Mouse (Mus musculus) lung, adult 2 months (tissue): ENCODE measurements around the gene Fxyd5.

Source experiments
- CTCF ChIP-seq: fragments of 200-500 bp; IDR thresholded peaks from 2 replicates; pipeline ENCODE4 v1.5.1; 2011; ENCODE audit warnings: mild to moderate bottlenecking, low read length, control low read depth; ENCODE audit not compliant: insufficient read depth
- POLR2A ChIP-seq: fragments of 200-500 bp; IDR thresholded peaks from 2 replicates; pipeline ENCODE4 v1.6.1; 2011; ENCODE audit warnings: low read depth, mild to moderate bottlenecking, control low read depth, low read length, borderline replicate concordance; ENCODE audit errors: extremely low read depth

DNA sequence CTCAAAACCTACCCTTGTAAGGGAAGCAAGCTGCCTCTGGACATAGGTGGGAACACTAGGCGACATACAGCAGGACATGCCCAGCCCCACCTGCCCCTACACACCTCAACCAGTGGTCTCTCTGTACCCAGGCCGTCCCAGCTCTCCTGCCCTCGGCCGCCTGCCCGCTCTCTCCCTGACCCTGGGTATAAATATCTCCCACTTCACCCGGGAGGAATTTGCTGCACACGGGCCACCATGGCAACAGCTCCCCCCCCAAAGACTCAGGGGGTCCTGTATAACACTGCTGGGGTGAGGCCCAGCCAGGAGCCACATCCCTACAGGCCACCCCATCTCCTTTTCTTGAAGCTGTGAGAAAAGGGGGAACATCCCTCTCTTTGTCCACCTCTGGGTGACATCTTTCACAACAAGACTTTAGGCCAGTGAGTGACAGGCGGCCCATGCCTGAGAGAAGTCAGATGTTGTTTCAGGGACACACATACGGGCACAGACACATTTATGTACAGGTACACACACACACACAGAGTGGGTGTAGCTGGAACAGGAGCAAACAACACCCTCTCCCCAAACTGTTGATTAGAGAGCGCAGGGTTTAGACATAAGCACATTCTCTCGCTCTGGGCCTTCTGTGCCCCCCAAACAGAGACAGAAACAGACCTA lies 12.5 kb upstream of the Fxyd5 start:
- no peak for TF ChIP-seq CTCF
- peak; percentile 28; the same call in 1 of the 2 replicates for TF ChIP-seq POLR2A
